Mouse (Mus musculus): ENCODE results near the gene Atp13a2. TPM values are rescaled to one million over a fixed set of nuclear protein-coding genes. Genes with fewer than 3 reads are reported as not detected.

Atp13a2 gene
- polyA plus RNA-seq, 1 experiment from 2014 or later = 38.9 TPM

- Histone ChIP-seq H3K9ac (peak overlapping the region; percentile 96), H3K27me3 (no peaks in the 10 kb centered on the region), H3K4me3 (peak overlapping the region; percentile 73), H3K9me3 (peaks cover 4% of the 10 kb centered on the region; the same call in 1 of the 2 replicates), H3K4me2 (peak overlapping the region; percentile 92), H3K36me3 (peaks cover 63% of the 10 kb centered on the region), H3K27ac (peak overlapping the region; percentile 97), H3K4me1 (peaks cover 50% of the 10 kb centered on the region)
- 0% methylated on average over 18 of the region's 26 CpGs for WGBS
- ATAC-seq (ENCODE audit: insufficient number of reproducible peaks, insufficient read depth, low FRiP score, low TSS enrichment, low read depth) = peak; percentile 78
Observed at GRCm38 (mm10) chr4:141010526-141010925, 23.9 kb downstream of the Atp13a2 start.

- WGBS = under 1% methylated on average over 17 of the region's 17 CpGs
- H3K9ac ChIP-seq = peak overlapping the region; percentile 96
- H3K4me1 ChIP-seq = peaks cover 51% of the 10 kb centered on the region
- no peaks in the 10 kb centered on the region for H3K27me3 ChIP-seq
- peak overlapping the region; percentile 92 for H3K4me2 ChIP-seq
- peak overlapping the region; percentile 73 for H3K4me3 ChIP-seq
- peak overlapping the region; percentile 97 for H3K27ac ChIP-seq
- no peak for ATAC-seq (ENCODE audit: insufficient number of reproducible peaks, insufficient read depth, low FRiP score, low TSS enrichment, low read depth)
- H3K9me3 ChIP-seq = peaks cover 4% of the 10 kb centered on the region; the same call in 1 of the 2 replicates
- H3K36me3 ChIP-seq = peaks cover 63% of the 10 kb centered on the region
Observed at GRCm38 (mm10) chr4:141010941-141011429, 24.3 kb downstream of the Atp13a2 start.

GRCm38 (mm10) chr4:141011556-141012328 lies 25.1 kb downstream of the Atp13a2 start:
- peaks cover 4% of the 10 kb centered on the region; the same call in 1 of the 2 replicates for H3K9me3 ChIP-seq
- H3K4me1 ChIP-seq = peaks cover 54% of the 10 kb centered on the region
- H3K4me2 ChIP-seq = peak overlapping the region; percentile 92
- H3K27ac ChIP-seq = peak overlapping the region; percentile 97
- no peaks in the 10 kb centered on the region for H3K27me3 ChIP-seq
- H3K4me3 ChIP-seq = peak overlapping the region; percentile 73
- H3K9ac ChIP-seq = peak overlapping the region; percentile 96
- ATAC-seq (ENCODE audit: insufficient number of reproducible peaks, insufficient read depth, low FRiP score, low TSS enrichment, low read depth) = no peak
- peaks cover 63% of the 10 kb centered on the region for H3K36me3 ChIP-seq
- 18% methylated on average over 14 of the region's 14 CpGs for WGBS

GRCm38 (mm10) chr4:141012558-141012957 lies 25.9 kb downstream of the Atp13a2 start:
- Histone ChIP-seq H3K9ac (peak overlapping the region; percentile 96; the same call in 1 of the 2 replicates), H3K4me1 (peaks cover 62% of the 10 kb centered on the region)
- WGBS = 78% methylated on average over 10 of the region's 10 CpGs

GRCm38 (mm10) chr4:141014114-141014513 lies 27.4 kb downstream of the Atp13a2 start:
- Histone ChIP-seq H3K27me3 (no peaks in the 10 kb centered on the region), H3K4me1 (peaks cover 68% of the 10 kb centered on the region), H3K9ac (0 out of 2 replicates have a peak overlapping the region, but pooled peaks have one; percentile 46), H3K36me3 (peaks cover 69% of the 10 kb centered on the region), H3K4me2 (no peak overlapping the region), H3K4me3 (no peak overlapping the region), H3K9me3 (no peaks in the 10 kb centered on the region), H3K27ac (0 out of 2 replicates have a peak overlapping the region, but pooled peaks have one; percentile 9)
- 68% methylated on average over 8 of the region's 8 CpGs for WGBS
- no peak for ATAC-seq (ENCODE audit: insufficient number of reproducible peaks, insufficient read depth, low FRiP score, low TSS enrichment, low read depth)

More at GRCm38 (mm10) chr4:141012558-141012957, 25.9 kb downstream of the Atp13a2 start:
- no peaks in the 10 kb centered on the region for H3K27me3 ChIP-seq
- no peak for ATAC-seq (ENCODE audit: insufficient number of reproducible peaks, insufficient read depth, low FRiP score, low TSS enrichment, low read depth)
- H3K9me3 ChIP-seq = no peaks in the 10 kb centered on the region
- H3K4me2 ChIP-seq = peak overlapping the region; percentile 92
- H3K4me3 ChIP-seq = peak overlapping the region; percentile 73
- H3K36me3 ChIP-seq = peaks cover 64% of the 10 kb centered on the region
- peak overlapping the region; percentile 97 for H3K27ac ChIP-seq

GRCm38 (mm10) chr4:141014856-141015255 lies 28.2 kb downstream of the Atp13a2 start:
- no peaks in the 10 kb centered on the region for H3K27me3 ChIP-seq
- H3K27ac ChIP-seq = peak overlapping the region; percentile 33; the same call in 1 of the 2 replicates
- H3K4me3 ChIP-seq = no peak overlapping the region
- no peaks in the 10 kb centered on the region for H3K9me3 ChIP-seq
- no peak overlapping the region for H3K4me2 ChIP-seq
- peaks cover 75% of the 10 kb centered on the region for H3K36me3 ChIP-seq
- H3K4me1 ChIP-seq = peaks cover 71% of the 10 kb centered on the region
- whole genome bisulfite sequencing = 93% methylated on average over 11 of the region's 11 CpGs
- H3K9ac ChIP-seq = no peak overlapping the region
- no peak for ATAC-seq (ENCODE audit: insufficient number of reproducible peaks, insufficient read depth, low FRiP score, low TSS enrichment, low read depth)

GRCm38 (mm10) chr4:141015356-141015755 lies 28.7 kb downstream of the Atp13a2 start:
- H3K4me2 ChIP-seq = no peak overlapping the region

GRCm38 (mm10) chr4:141016311-141016710 lies 29.6 kb downstream of the Atp13a2 start:
- Histone ChIP-seq H3K36me3 (peaks cover 75% of the 10 kb centered on the region), H3K4me2 (no peak overlapping the region), H3K27ac (peak overlapping the region; percentile 73), H3K4me3 (no peak overlapping the region), H3K9me3 (no peaks in the 10 kb centered on the region), H3K4me1 (peaks cover 77% of the 10 kb centered on the region), H3K27me3 (no peaks in the 10 kb centered on the region), H3K9ac (no peak overlapping the region)
- WGBS = 76% methylated on average over 9 of the region's 9 CpGs
- ATAC-seq (ENCODE audit: insufficient number of reproducible peaks, insufficient read depth, low FRiP score, low TSS enrichment, low read depth) = no peak

More at GRCm38 (mm10) chr4:141015356-141015755, 28.7 kb downstream of the Atp13a2 start:
- Histone ChIP-seq H3K4me3 (no peak overlapping the region), H3K9me3 (no peaks in the 10 kb centered on the region), H3K27ac (peak overlapping the region; percentile 33; the same call in 1 of the 2 replicates), H3K4me1 (peaks cover 71% of the 10 kb centered on the region), H3K9ac (no peak overlapping the region), H3K27me3 (no peaks in the 10 kb centered on the region), H3K36me3 (peaks cover 75% of the 10 kb centered on the region)
- WGBS = 74% methylated on average over 7 of the region's 7 CpGs
- ATAC-seq (ENCODE audit: insufficient number of reproducible peaks, insufficient read depth, low FRiP score, low TSS enrichment, low read depth) = no peak

GRCm38 (mm10) chr4:141017657-141018436 lies 31.2 kb downstream of the Atp13a2 start:
- peaks cover 71% of the 10 kb centered on the region for H3K36me3 ChIP-seq
- no peaks in the 10 kb centered on the region for H3K27me3 ChIP-seq
- no peak overlapping the region for H3K4me2 ChIP-seq
- peak overlapping the region; percentile 73 for H3K27ac ChIP-seq
- H3K4me3 ChIP-seq = no peak overlapping the region
- 79% methylated on average over 29 of the region's 29 CpGs for WGBS
- H3K9me3 ChIP-seq = no peaks in the 10 kb centered on the region
- no peak for ATAC-seq (ENCODE audit: insufficient number of reproducible peaks, insufficient read depth, low FRiP score, low TSS enrichment, low read depth)
- 0 out of 2 replicates have a peak overlapping the region, but pooled peaks have one; percentile 2 for H3K9ac ChIP-seq
- peaks cover 72% of the 10 kb centered on the region for H3K4me1 ChIP-seq

GRCm38 (mm10) chr4:141020220-141020619 lies 33.5 kb downstream of the Atp13a2 start:
- Histone ChIP-seq H3K9me3 (no peaks in the 10 kb centered on the region), H3K9ac (peak overlapping the region; percentile 67), H3K36me3 (peaks cover 54% of the 10 kb centered on the region), H3K27me3 (no peaks in the 10 kb centered on the region), H3K4me1 (peaks cover 68% of the 10 kb centered on the region), H3K4me3 (no peak overlapping the region), H3K4me2 (peak overlapping the region; percentile 37; the same call in 1 of the 2 replicates), H3K27ac (peak overlapping the region; percentile 97)
- no peak for ATAC-seq (ENCODE audit: insufficient number of reproducible peaks, insufficient read depth, low FRiP score, low TSS enrichment, low read depth)
- WGBS = 71% methylated on average over 17 of the region's 17 CpGs
